Mouse (Mus musculus) neural tube, embryonic 11.5 days (tissue): ENCODE measurements around the gene En2. TPM values are rescaled to one million over a fixed set of nuclear protein-coding genes. Genes with fewer than 3 reads are reported as not detected.
A peak's percentile ranks its signal among the peaks of the same experiment; 100 is the strongest.

Experiments
- ATAC-seq: fragments of 200-750 bp; cut with Nextera tagmentation; 2 replicates; pipeline ENCODE4 v1.8.0; 2017; ENCODE audit warnings: moderate number of reproducible peaks, mild to moderate bottlenecking, moderate TSS enrichment, moderate library complexity; ENCODE audit not compliant: insufficient read depth, low FRiP score, low TSS enrichment
- DNase-seq: peaks from one replicate; pipeline ENCODE4 v3.0.0-alpha.2; 2015; ENCODE audit warnings: low spot score
- H3K27ac ChIP-seq: fragments of 300-500 bp; sonication (generic); 2 replicates; pipeline ENCODE4 v1.5.1; 2014; ENCODE audit warnings: low read depth, mild to moderate bottlenecking, low read length
- H3K27me3 ChIP-seq: fragments of 300-500 bp; sonication (generic); 2 replicates; pipeline ENCODE4 v1.6.1; 2014; ENCODE audit warnings: mild to moderate bottlenecking, low read length, mixed read lengths; ENCODE audit not compliant: control insufficient read depth, insufficient read depth
- H3K36me3 ChIP-seq: fragments of 300-500 bp; sonication (generic); 2 replicates; pipeline ENCODE4 v1.6.1; 2014; ENCODE audit warnings: mild to moderate bottlenecking, low read length, moderate library complexity, mixed read lengths; ENCODE audit not compliant: control insufficient read depth, insufficient read depth
- H3K4me1 ChIP-seq: fragments of 300-500 bp; sonication (generic); 2 replicates; pipeline ENCODE4 v1.6.1; 2014; ENCODE audit warnings: low read length, mixed read lengths; ENCODE audit not compliant: control insufficient read depth, insufficient read depth
- H3K4me2 ChIP-seq: fragments of 300-500 bp; sonication (generic); 2 replicates; pipeline ENCODE4 v1.6.1; 2014; ENCODE audit warnings: low read depth, mild to moderate bottlenecking, moderate library complexity
- H3K4me3 ChIP-seq: fragments of 300-500 bp; sonication (generic); 2 replicates; pipeline ENCODE4 v1.5.1; 2014; ENCODE audit warnings: low read depth, low read length
- H3K9ac ChIP-seq: fragments of 300-500 bp; sonication (generic); 2 replicates; pipeline ENCODE4 v1.6.1; 2014; ENCODE audit warnings: mild to moderate bottlenecking, low read length
- H3K9me3 ChIP-seq: fragments of 300-500 bp; sonication (generic); 2 replicates; pipeline ENCODE4 v1.6.1; 2016; ENCODE audit warnings: low read length; ENCODE audit not compliant: control insufficient read depth
- WGBS: fragments of 180-500 bp; shearing (Covaris S2); extraction: QIAGEN DNeasy Blood & Tissue Kit; methylation state at CpG from one replicate; pipeline ENCODE4 v1.1.7; 2014; 5-methylcytosine and 5-hydroxymethylcytosine counted together
- polyA plus RNA-seq: library from polyadenylated mRNA; unstranded; fragments of >200 nt; fragmentation: Nextera tagmentation; extraction: Ambion mirVana; gene quantifications from 2 replicates; pipeline ENCODE4 v1.2.1, GENCODE M21; 2014

Gene En2
- polyA plus RNA-seq, 1 experiment from 2014 or later: not detected

DNA sequence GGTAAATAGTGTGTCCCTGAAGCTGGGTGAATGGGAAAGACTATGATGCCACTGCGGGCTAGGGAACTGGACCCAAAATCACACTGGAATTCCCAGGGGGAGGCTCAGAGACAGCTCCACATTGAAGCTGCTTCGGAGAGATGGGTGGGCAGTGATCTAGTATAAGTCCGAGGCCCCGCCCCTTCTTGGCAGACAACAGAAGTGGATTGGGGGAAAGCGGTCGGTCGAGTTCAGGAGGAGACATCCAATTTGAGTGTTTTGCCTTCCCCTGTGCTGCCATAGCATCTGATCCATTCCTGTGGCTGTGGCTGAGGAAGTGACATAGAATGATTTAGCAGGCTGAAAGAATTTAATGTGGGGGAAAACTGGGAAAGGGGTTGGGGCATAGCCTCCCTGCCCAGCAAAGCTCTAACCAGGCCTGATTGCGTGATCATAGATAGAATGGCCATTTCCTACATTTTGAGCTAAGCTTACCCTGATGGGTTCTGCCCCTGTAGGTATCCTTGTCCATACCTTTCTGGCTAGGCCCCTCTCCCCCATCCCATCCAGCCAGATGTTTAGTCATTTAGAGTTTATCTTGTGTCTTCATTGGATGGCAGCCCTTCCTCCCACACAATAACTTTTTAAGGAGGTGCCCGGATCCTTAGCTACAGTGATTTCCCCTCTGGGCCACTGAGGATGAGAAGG lies 8.3 kb upstream of the En2 start:
- no peak for DNase-seq
- Histone ChIP-seq H3K4me2 (no peak overlapping the region), H3K9me3 (no peaks in the 10 kb centered on the region), H3K36me3 (no peaks in the 10 kb centered on the region), H3K4me3 (no peak overlapping the region), H3K27ac (no peak overlapping the region), H3K4me1 (peaks cover 5% of the 10 kb centered on the region), H3K27me3 (peaks cover 66% of the 10 kb centered on the region), H3K9ac (no peak overlapping the region)
- 4% methylated on average over 9 of the region's 9 CpGs for WGBS
- ATAC-seq: no peak

DNA sequence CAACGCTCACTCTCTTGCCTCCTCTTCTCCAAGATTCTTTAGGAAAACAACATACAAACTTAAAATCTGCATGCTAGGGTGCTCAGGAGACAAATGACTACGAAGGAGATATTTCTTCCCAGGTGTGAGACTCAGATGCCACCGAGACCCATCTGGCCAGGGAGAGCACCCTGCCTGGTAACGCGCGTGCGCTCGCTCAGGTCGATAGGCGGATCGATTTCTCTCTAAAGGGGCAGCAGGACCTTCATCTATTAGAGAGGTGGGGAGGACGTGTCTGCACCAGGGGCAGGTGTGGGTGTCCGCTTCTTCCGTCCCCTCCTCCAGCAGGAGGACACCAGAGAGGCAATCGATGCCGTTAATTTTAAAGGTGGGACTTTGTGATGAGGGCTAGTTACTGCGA lies 7.7 kb upstream of the En2 start:
- Histone ChIP-seq H3K9me3 (no peaks in the 10 kb centered on the region), H3K36me3 (no peaks in the 10 kb centered on the region), H3K27me3 (peaks cover 71% of the 10 kb centered on the region), H3K9ac (no peak overlapping the region), H3K27ac (no peak overlapping the region), H3K4me2 (peak overlapping the region; percentile 6), H3K4me3 (no peak overlapping the region), H3K4me1 (peaks cover 5% of the 10 kb centered on the region)
- WGBS: under 1% methylated on average over 17 of the region's 17 CpGs
- ATAC-seq (no peak), DNase-seq (peak; percentile 15)

GRCm38 (mm10) chr5:28158308-28159071 lies 7.0 kb upstream of the En2 start:
- Histone ChIP-seq H3K4me3 (0 out of 2 replicates have a peak overlapping the region, but pooled peaks have one; percentile 15), H3K27ac (no peak overlapping the region), H3K36me3 (no peaks in the 10 kb centered on the region), H3K9me3 (no peaks in the 10 kb centered on the region), H3K4me2 (peak overlapping the region; percentile 6), H3K4me1 (peaks cover 5% of the 10 kb centered on the region), H3K27me3 (peaks cover 75% of the 10 kb centered on the region), H3K9ac (no peak overlapping the region)
- under 1% methylated on average over 31 of the region's 31 CpGs for WGBS
- DNase-seq: peak; percentile 35
- peak; percentile 44; the same call in 1 of the 2 replicates for ATAC-seq

DNA sequence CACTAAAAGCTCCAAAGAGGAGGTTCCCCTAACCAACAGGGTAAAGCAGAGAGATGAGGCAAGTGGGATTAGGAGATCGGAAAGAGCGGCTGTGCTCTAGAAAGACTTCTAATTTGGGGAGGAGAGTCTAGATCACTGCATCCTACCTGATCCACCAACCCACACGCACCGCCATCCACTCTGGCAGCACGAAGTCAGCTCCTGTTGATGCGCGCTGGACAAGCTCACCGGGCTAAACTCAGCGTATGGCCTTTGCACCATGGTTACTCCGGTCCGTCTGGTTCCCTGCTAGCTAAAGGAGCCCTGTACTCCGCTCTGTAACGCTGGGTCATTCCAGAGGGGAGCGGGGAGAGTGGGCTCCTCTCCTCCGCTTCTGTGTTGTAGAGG lies 6.4 kb upstream of the En2 start:
- H3K4me3 ChIP-seq: no peak overlapping the region
- peaks cover 77% of the 10 kb centered on the region for H3K27me3 ChIP-seq
- WGBS: 0% methylated on average over 15 of the region's 15 CpGs
- no peak overlapping the region for H3K4me2 ChIP-seq
- DNase-seq (peak; percentile 20), ATAC-seq (no peak)
- H3K9me3 ChIP-seq: no peaks in the 10 kb centered on the region
- H3K36me3 ChIP-seq: no peaks in the 10 kb centered on the region
- no peak overlapping the region for H3K9ac ChIP-seq
- H3K4me1 ChIP-seq: peaks cover 5% of the 10 kb centered on the region
- H3K27ac ChIP-seq: no peak overlapping the region

GRCm38 (mm10) chr5:28159891-28160470 lies 5.5 kb upstream of the En2 start:
- WGBS: 2% methylated on average over 8 of the region's 8 CpGs
- peaks cover 86% of the 10 kb centered on the region for H3K27me3 ChIP-seq
- H3K4me1 ChIP-seq: peaks cover 5% of the 10 kb centered on the region
- H3K9ac ChIP-seq: no peak overlapping the region
- H3K27ac ChIP-seq: no peak overlapping the region
- peak; percentile 17 for DNase-seq
- H3K36me3 ChIP-seq: no peaks in the 10 kb centered on the region
- no peak overlapping the region for H3K4me3 ChIP-seq
- H3K9me3 ChIP-seq: no peaks in the 10 kb centered on the region
- H3K4me2 ChIP-seq: no peak overlapping the region
- ATAC-seq: no peak

GRCm38 (mm10) chr5:28161383-28161937 lies 4.0 kb upstream of the En2 start:
- Histone ChIP-seq H3K27me3 (peaks cover 95% of the 10 kb centered on the region), H3K9ac (no peak overlapping the region), H3K4me1 (peaks cover 11% of the 10 kb centered on the region), H3K4me3 (no peak overlapping the region), H3K36me3 (no peaks in the 10 kb centered on the region), H3K27ac (no peak overlapping the region), H3K4me2 (0 out of 2 replicates have a peak overlapping the region, but pooled peaks have one; percentile 7), H3K9me3 (no peaks in the 10 kb centered on the region)
- ATAC-seq (no peak), DNase-seq (no peak)
- 2% methylated on average over 20 of the region's 20 CpGs for WGBS

- no peak for ATAC-seq
- Histone ChIP-seq H3K36me3 (no peaks in the 10 kb centered on the region), H3K4me2 (0 out of 2 replicates have a peak overlapping the region, but pooled peaks have one; percentile 7), H3K27ac (no peak overlapping the region), H3K4me1 (peaks cover 13% of the 10 kb centered on the region), H3K4me3 (no peak overlapping the region), H3K27me3 (peaks cover 97% of the 10 kb centered on the region), H3K9ac (no peak overlapping the region), H3K9me3 (no peaks in the 10 kb centered on the region)
- WGBS: under 1% methylated on average over 24 of the region's 24 CpGs
- peak; percentile 50 for DNase-seq
These were observed 3.5 kb upstream of the En2 start for GRCm38 (mm10) chr5:28161938-28162402.

DNA sequence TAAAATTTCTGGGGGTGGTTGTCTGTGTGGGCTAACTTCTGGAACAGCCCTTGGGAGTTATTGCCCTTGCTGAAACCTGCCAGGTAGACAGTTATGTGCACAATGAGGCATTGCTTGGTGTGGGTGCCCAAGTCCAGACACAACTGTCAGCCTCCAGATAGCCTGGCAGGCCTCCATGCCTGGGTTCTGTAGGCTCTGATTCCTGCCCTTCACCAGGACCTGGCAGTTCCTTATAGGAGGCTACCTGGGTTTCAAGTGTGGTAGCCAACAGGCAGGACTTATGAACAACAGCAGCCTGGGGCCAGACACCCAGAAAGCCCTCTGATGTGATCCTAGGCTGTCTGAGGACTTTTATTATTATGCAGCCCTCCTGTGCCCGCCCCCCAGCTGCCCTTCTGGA lies 1.6 kb upstream of the En2 start:
- Histone ChIP-seq H3K36me3 (no peaks in the 10 kb centered on the region), H3K4me2 (no peak overlapping the region), H3K4me3 (no peak overlapping the region), H3K9me3 (no peaks in the 10 kb centered on the region), H3K27me3 (peaks cover 96% of the 10 kb centered on the region), H3K4me1 (peaks cover 9% of the 10 kb centered on the region), H3K27ac (no peak overlapping the region), H3K9ac (no peak overlapping the region)
- no peak for DNase-seq
- 6% methylated on average over 1 of the region's 1 CpGs for WGBS
- no peak for ATAC-seq
